Mouse (Mus musculus): ENCODE measurements around the gene Antxr1.

DNA sequence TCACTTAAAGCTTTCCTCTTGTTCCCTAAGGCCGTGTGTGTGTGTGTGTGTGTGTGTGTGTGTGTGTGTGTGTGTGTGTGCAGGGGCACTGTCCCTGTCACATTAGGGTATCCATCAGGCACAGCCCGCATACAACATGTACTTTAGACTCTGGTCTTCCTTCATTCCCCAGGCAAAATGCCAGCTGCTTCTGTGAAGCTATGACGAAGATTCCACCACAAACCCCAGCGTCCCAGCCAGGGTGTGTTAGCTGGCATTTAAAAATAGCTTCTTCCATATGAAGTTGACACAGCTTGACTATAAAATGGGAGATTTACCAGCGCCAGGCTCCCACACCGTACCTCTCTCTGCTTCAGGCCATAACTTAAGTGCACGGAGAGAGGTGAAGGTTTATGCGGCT lies 152.5 kb downstream of the Antxr1 start:
- TF ChIP-seq GATA1 (IDR thresholded peaks at IDR 0.05; ENCODE audit: low read length) (no peak), TAL1 (IDR thresholded peaks at IDR 0.05; ENCODE audit: low read length) (no peak)
